Mouse (Mus musculus) 3T3-L1 (cell line): Measurements from ENCODE around the gene Tex19.1.
"Not testable (repeated sequence)": the region's sequence is repeated elsewhere in the genome, so short reads cannot be mapped to it uniquely, and the experiment has no call there.

Experiments used
- DNase-seq: peaks from one replicate; pipeline ENCODE4 v3.0.0-alpha.2; 2015; ENCODE audit warnings: low read depth, low spot score

The Tex19.1 gene

GRCm38 (mm10) chr11:121145865-121146264 is at the start of gene Tex19.1:
TSS of gene Tex19.1 (plus strand) at chr11:121146143.
- DNase-seq: no peak

GRCm38 (mm10) chr11:121099762-121100161 is 46.2 kb upstream of the Tex19.1 start:
- no peak for DNase-seq

GRCm38 (mm10) chr11:121100692-121101091 is 45.3 kb upstream of the Tex19.1 start:
- no peak for DNase-seq

GRCm38 (mm10) chr11:121101124-121101805 is 44.7 kb upstream of the Tex19.1 start:
- no peak for DNase-seq

GRCm38 (mm10) chr11:121107242-121107641 is 38.7 kb upstream of the Tex19.1 start:
- DNase-seq: not testable (repeated sequence)

GRCm38 (mm10) chr11:121108061-121108460 is 37.9 kb upstream of the Tex19.1 start:
- no peak for DNase-seq

- peak; percentile 68 for DNase-seq
Observed at GRCm38 (mm10) chr11:121109986-121110385, 36.0 kb upstream of the Tex19.1 start.

- peak; percentile 36 for DNase-seq
Observed at GRCm38 (mm10) chr11:121111051-121111450, 34.9 kb upstream of the Tex19.1 start.

- DNase-seq: peak; percentile 72
Observed at GRCm38 (mm10) chr11:121111601-121112000, 34.3 kb upstream of the Tex19.1 start.

- DNase-seq: peak; percentile 95
Observed at GRCm38 (mm10) chr11:121112091-121112775, 33.7 kb upstream of the Tex19.1 start.

GRCm38 (mm10) chr11:121118106-121118505 is 27.8 kb upstream of the Tex19.1 start:
- DNase-seq: no peak

GRCm38 (mm10) chr11:121118577-121118976 is 27.4 kb upstream of the Tex19.1 start, which contains the start of gene Tex19.2:
TSS of gene Tex19.2 (minus strand) at chr11:121118677.
- DNase-seq: no peak

GRCm38 (mm10) chr11:121121151-121121550 is 24.8 kb upstream of the Tex19.1 start:
- no peak for DNase-seq

- no peak for DNase-seq
Observed at GRCm38 (mm10) chr11:121122024-121122670, 23.8 kb upstream of the Tex19.1 start.

- no peak for DNase-seq
Observed at GRCm38 (mm10) chr11:121123438-121123837, 22.5 kb upstream of the Tex19.1 start.

- DNase-seq: no peak
Observed at GRCm38 (mm10) chr11:121125522-121126172, 20.3 kb upstream of the Tex19.1 start.

GRCm38 (mm10) chr11:121126395-121126794 is 19.5 kb upstream of the Tex19.1 start:
- peak; percentile 60 for DNase-seq

GRCm38 (mm10) chr11:121127441-121127840 is 18.5 kb upstream of the Tex19.1 start:
- DNase-seq: no peak

GRCm38 (mm10) chr11:121129616-121130015 is 16.3 kb upstream of the Tex19.1 start:
- peak; percentile 85 for DNase-seq

GRCm38 (mm10) chr11:121134600-121134999 is 11.3 kb upstream of the Tex19.1 start:
- no peak for DNase-seq

GRCm38 (mm10) chr11:121137682-121138081 is 8.3 kb upstream of the Tex19.1 start:
- DNase-seq: no peak

GRCm38 (mm10) chr11:121138732-121139131 is 7.2 kb upstream of the Tex19.1 start:
- no peak for DNase-seq
